Comparison of ENCODE assay signal across 10 mouse cellular contexts in genomic region chr12:72693895-72694294, GRCm38 (mm10). TPM values are rescaled to one million over a fixed set of nuclear protein-coding genes. Genes with fewer than 3 reads are reported as not detected.
DNase-seq lines count a peak whose midpoint lies in the region; ATAC-seq and TF ChIP-seq lines count a peak whose summit lies in the region.
"Had no signal": no experiment of that assay in that cellular context is flagged by ENCODE, and none has a peak within 500 bp of the region (broad histone marks: within the 10 kb centered on the region; RNA-seq: fewer than 3 reads in every experiment).

No protein-coding gene starts in this region.

- no peaks in the 10 kb centered on the region for H3K27me3 ChIP-seq in heart, adult 2 months (ENCODE audit: control insufficient read depth, insufficient read depth, low read length)
- no peaks in the 10 kb centered on the region for H3K27me3 ChIP-seq in heart, embryonic 11.5 days (ENCODE audit: control insufficient read depth, insufficient read depth, low read length)
- H3K27me3 ChIP-seq: embryonic facial prominence, embryonic 13.5 days had no signal

- TF ChIP-seq EP300 in heart, adult 2 months (IDR thresholded peaks at IDR 0.05; ENCODE audit: insufficient read depth, low read depth, low read length) = no peak

- TF ChIP-seq POLR2A in heart, adult 2 months (IDR thresholded peaks at IDR 0.05; ENCODE audit: insufficient read depth, low read depth, low read length) = no peak

- no peak for DNase-seq in heart, adult 2 months
- DNase-seq in 3134 (ENCODE audit: extremely low read depth, insufficient read length, low spot score) (peak; percentile 12), ES-CJ7 (ENCODE audit: low read depth, low spot score) (peak; percentile 54)
- peak; percentile 36 for DNase-seq in embryo, embryonic 11.5 days (ENCODE audit: low read depth, low spot score)
- DNase-seq in left cerebral cortex, postnatal 4 days = peak; percentile 6
- DNase-seq in testis, postnatal 10 days (ENCODE audit: low spot score) = no peak
- no peak for DNase-seq in ovary, adult 18-20 months (ENCODE audit: low spot score)

- 25% methylated on average over 6 of the region's 6 CpGs for whole genome bisulfite sequencing in heart, adult 2 months
- 39% methylated on average over 6 of the region's 6 CpGs for WGBS in heart, embryonic 11.5 days (ENCODE audit: insufficient replicate concordance)

- H3K4me3 ChIP-seq in heart, adult 2 months = peak overlapping the region; percentile 23; the same call in 1 of the 2 replicates
- H3K4me3 ChIP-seq in heart, embryonic 11.5 days (ENCODE audit: low read depth, low read length) = no peak overlapping the region
- H3K4me3 ChIP-seq: embryonic facial prominence, embryonic 13.5 days had no signal

- TF ChIP-seq CTCF in heart, adult 2 months (IDR thresholded peaks at IDR 0.05) = peak; percentile 82

- no peak for ATAC-seq in heart, embryonic 11.5 days (replicated peaks; ENCODE audit: insufficient number of reproducible peaks, low FRiP score, low TSS enrichment)

- no peaks in the 10 kb centered on the region for H3K9me3 ChIP-seq in heart, embryonic 11.5 days (replicated peaks; ENCODE audit: control insufficient read depth, low read length)
- H3K9me3 ChIP-seq: embryonic facial prominence, embryonic 13.5 days had no signal

- H3K79me2 ChIP-seq in heart, adult 2 months (replicated peaks; ENCODE audit: control insufficient read depth, insufficient read depth, low read length) = no peaks in the 10 kb centered on the region

- no peaks in the 10 kb centered on the region for H3K36me3 ChIP-seq in heart, adult 2 months (ENCODE audit: control insufficient read depth, insufficient read depth, low read length)
- H3K36me3 ChIP-seq in heart, embryonic 11.5 days (ENCODE audit: control insufficient read depth, insufficient read depth, low read length) = no peaks in the 10 kb centered on the region
- H3K36me3 ChIP-seq: embryonic facial prominence, embryonic 13.5 days had no signal

- H3K27ac ChIP-seq in heart, adult 2 months = peak overlapping the region; percentile 62
- H3K27ac ChIP-seq in heart, embryonic 11.5 days (ENCODE audit: low read depth, low read length) = no peak overlapping the region
- H3K27ac ChIP-seq: embryonic facial prominence, embryonic 13.5 days; macrophage had no signal

- H3K4me1 ChIP-seq in heart, adult 2 months (ENCODE audit: control insufficient read depth, insufficient read depth, low read length) = no peaks in the 10 kb centered on the region; the same call in 1 of the 2 replicates
- no peaks in the 10 kb centered on the region for H3K4me1 ChIP-seq in heart, embryonic 11.5 days (ENCODE audit: control insufficient read depth, insufficient read depth, low read length)
- H3K4me1 ChIP-seq: embryonic facial prominence, embryonic 13.5 days had no signal

- H3K9ac ChIP-seq in heart, adult 2 months (ENCODE audit: low read depth, low read length) = no peak overlapping the region; the same call in 1 of the 2 replicates
- no peak overlapping the region for H3K9ac ChIP-seq in heart, embryonic 11.5 days (ENCODE audit: low read depth, low read length)
- H3K9ac ChIP-seq: embryonic facial prominence, embryonic 13.5 days had no signal

- intact Hi-C loops in heart, adult 2 months (cut with DNase I) = loop anchor here (2.0 to 5.0 kb wide), 5 partner anchors 29 to 281 kb away; partner anchors contain the start of gene Dhrs7
- intact Hi-C loops in left cerebral cortex, postnatal 4 days (cut with DNase I) = no loop called here

- H3K4me2 ChIP-seq in heart, embryonic 11.5 days = no peak overlapping the region
- H3K4me2 ChIP-seq: embryonic facial prominence, embryonic 13.5 days had no signal

RNA-seq across cellular contexts. Expression of gene Dhrs7, which starts 29.2 kb away (rescaled TPM):
- total RNA-seq in heart, adult 2 months (2021) = 10 to 100 TPM; 54.6 to 65.7 TPM
- 47.9 and 57.7 TPM in 2 replicates for polyA plus RNA-seq in heart, adult 2 months (2012; rRNA removed)
- polyA plus RNA-seq in heart, embryonic 11.5 days (2014; fragmentation: Nextera tagmentation; extraction: Ambion mirVana) = 33.1 and 35.9 TPM in 2 replicates
- total RNA-seq in left cerebral cortex, postnatal 4 days (2021) = 10 to 100 TPM; 15.0 to 15.8 TPM

RNA-seq across cellular contexts. Expression of gene Gm4756, which starts 44.4 kb away (rescaled TPM):
- not detected for total RNA-seq in heart, adult 2 months (2021)
- not detected in 2 replicates for polyA plus RNA-seq in heart, adult 2 months (2012; rRNA removed)
- not detected in 2 replicates for polyA plus RNA-seq in heart, embryonic 11.5 days (2014; fragmentation: Nextera tagmentation; extraction: Ambion mirVana)
- total RNA-seq in left cerebral cortex, postnatal 4 days (2021) = not detected
- polyA plus RNA-seq: embryonic facial prominence, embryonic 13.5 days; macrophage had no signal

Comparison
In these comparisons a context has a peak if more than half of its experiments do, and no peak if none do; other contexts are left out.
1. DNase-seq: peak in 3134 (single experiment), ES-CJ7 (single experiment), embryo, embryonic 11.5 days (single experiment) and left cerebral cortex, postnatal 4 days (single experiment); none in heart, adult 2 months (0 of 2), testis, postnatal 10 days (single experiment) and ovary, adult 18-20 months (single experiment).